Mouse (Mus musculus): Measurements from ENCODE around the gene Dnajb5. TPM values are rescaled to one million over a fixed set of nuclear protein-coding genes. Genes with fewer than 3 reads are reported as not detected.
"Not testable (repeated sequence)": the region's sequence is repeated elsewhere in the genome, so short reads cannot be mapped to it uniquely, and the experiment has no call there.

Dnajb5 gene
- polyA plus RNA-seq, 1 experiment, result 0.84 TPM

GRCm38 (mm10) chr4:42999451-43000140 lies 50.0 kb downstream of the Dnajb5 start:
- TF ChIP-seq GATA1 (IDR thresholded peaks at IDR 0.05; ENCODE audit: low read length), result no peak

GRCm38 (mm10) chr4:43000141-43000986 lies 50.8 kb downstream of the Dnajb5 start, which contains the start of gene Vcp:
Gene Vcp (minus strand): TSS chr4:43000507.
- TF ChIP-seq GATA1 (IDR thresholded peaks at IDR 0.05; ENCODE audit: low read length), result not testable (repeated sequence)

- TF ChIP-seq GATA1 (IDR thresholded peaks at IDR 0.05; ENCODE audit: low read length), result no peak
Observed at GRCm38 (mm10) chr4:43001272-43001671, 51.7 kb downstream of the Dnajb5 start.

GRCm38 (mm10) chr4:43002756-43003439 lies 53.3 kb downstream of the Dnajb5 start:
- no peak for TF ChIP-seq GATA1 (IDR thresholded peaks at IDR 0.05; ENCODE audit: low read length)

- TF ChIP-seq GATA1 (IDR thresholded peaks at IDR 0.05; ENCODE audit: low read length), result no peak
Observed at GRCm38 (mm10) chr4:43004951-43005350, 55.3 kb downstream of the Dnajb5 start.

- no peak for TF ChIP-seq GATA1 (IDR thresholded peaks at IDR 0.05; ENCODE audit: low read length)
Observed at GRCm38 (mm10) chr4:43005765-43006164, 56.2 kb downstream of the Dnajb5 start.

Other genes with a start within 250 kb of the Dnajb5 start
- not detected in 2 replicates for gene 4930578G10Rik, start 214.3 kb upstream of the Dnajb5 start, polyA plus RNA-seq (2012)
- not detected in 2 replicates for gene Ccl19, start 193.2 kb upstream of the Dnajb5 start, polyA plus RNA-seq (2012)
- gene Ccl21a, start 175.8 kb upstream of the Dnajb5 start, polyA plus RNA-seq (2012), result not detected in 2 replicates
- 0.02 and 0.05 TPM in 2 replicates for gene Fam205a1, start 95.9 kb upstream of the Dnajb5 start, polyA plus RNA-seq (2012)
- gene Gm12394, start 93.0 kb upstream of the Dnajb5 start, polyA plus RNA-seq (2012), result 0.02 TPM in 1 of 2 replicates, not detected in the other
- not detected in 2 replicates for gene Fam205c, start 75.6 kb upstream of the Dnajb5 start, polyA plus RNA-seq (2012)
- 0.04 and 0.11 TPM in 2 replicates for gene Phf24, start 33.2 kb upstream of the Dnajb5 start, polyA plus RNA-seq (2012)
- gene 1700022I11Rik, start 19.8 kb downstream of the Dnajb5 start, polyA plus RNA-seq (2012), result not detected in 2 replicates
- 276 and 427 TPM in 2 replicates for gene Vcp, start 50.7 kb downstream of the Dnajb5 start, polyA plus RNA-seq (2012)
- 5.6 and 8.7 TPM in 2 replicates for gene Fancg, start 60.7 kb downstream of the Dnajb5 start, polyA plus RNA-seq (2012)
- gene Pigo, start 76.0 kb downstream of the Dnajb5 start, polyA plus RNA-seq (2012), result 8.1 and 14.8 TPM in 2 replicates
- gene Stoml2, start 81.9 kb downstream of the Dnajb5 start, polyA plus RNA-seq (2012), result 193 and 244 TPM in 2 replicates
- 13.8 and 15.6 TPM in 2 replicates for gene Fam214b, start 96.4 kb downstream of the Dnajb5 start, polyA plus RNA-seq (2012)
- 0.16 TPM in 1 of 2 replicates, not detected in the other for gene Unc13b, start 109.1 kb downstream of the Dnajb5 start, polyA plus RNA-seq (2012)